Mouse (Mus musculus) WW6 (cell line): ENCODE results near the gene Agtr2.
"Not testable (repeated sequence)": the region's sequence is repeated elsewhere in the genome, so short reads cannot be mapped to it uniquely, and the experiment has no call there.

Experiments used
- DNase-seq: peaks from one replicate; pipeline ENCODE4 v3.0.0-alpha.2; 2013; ENCODE audit warnings: low read depth, low spot score

The Agtr2 gene

GRCm38 (mm10) chrX:21484414-21484813 is at the start of gene Agtr2:
Gene Agtr2, plus strand, starts transcription at chrX:21484544.
- no peak for DNase-seq

GRCm38 (mm10) chrX:21452519-21452918 is 31.8 kb upstream of the Agtr2 start:
- no peak for DNase-seq

- no peak for DNase-seq
These were observed 3.8 kb downstream of the Agtr2 start for GRCm38 (mm10) chrX:21488111-21488510.

- no peak for DNase-seq
These were observed 15.9 kb downstream of the Agtr2 start for GRCm38 (mm10) chrX:21500242-21500641.

- DNase-seq = not testable (repeated sequence)
These were observed 23.0 kb downstream of the Agtr2 start for GRCm38 (mm10) chrX:21507333-21507732.

GRCm38 (mm10) chrX:21522590-21522989 is 38.2 kb downstream of the Agtr2 start:
- no peak for DNase-seq
